Mouse (Mus musculus) CH12.LX (cell line): Measurements from ENCODE around the gene Chmp4b. TPM values are rescaled to one million over a fixed set of nuclear protein-coding genes. Genes with fewer than 3 reads are reported as not detected.
A peak's percentile ranks its signal among the peaks of the same experiment; 100 is the strongest.

Experiments
- DNase-seq: peaks from one replicate; pipeline ENCODE4 v3.0.0-alpha.2; 2013; ENCODE audit errors: extremely low read depth
- H3K27ac ChIP-seq: 2 replicates; pipeline ENCODE4 v1.5.1; 2012; ENCODE audit warnings: low read depth, mild to moderate bottlenecking, control low read depth, moderate library complexity; ENCODE audit not compliant: insufficient read depth
- H3K27me3 ChIP-seq: replicated peaks from 2 replicates; pipeline ENCODE3; 2012; ENCODE audit warnings: inconsistent platforms
- H3K36me3 ChIP-seq, 2 experiments: replicated peaks in 1 of 2; 2 replicates each; pipeline versions ENCODE3 to v1.6.1; 2012; ENCODE audit warnings: inconsistent platforms in 1 of 2, low read length in 1 of 2, mild to moderate bottlenecking in 1 of 2, mixed read lengths in 1 of 2, moderate library complexity in 1 of 2; ENCODE audit not compliant: control insufficient read depth in 1 of 2, insufficient read depth in 1 of 2
- H3K4me1 ChIP-seq, 2 experiments: 2 replicates each; pipeline ENCODE4 v1.6.1; 2012; ENCODE audit warnings: inconsistent platforms in 1 of 2, moderate library complexity in 1 of 2; ENCODE audit not compliant: insufficient read depth in 2 of 2, control insufficient read depth in 1 of 2
- H3K4me2 ChIP-seq: 2 replicates; pipeline ENCODE4 v1.6.1; 2012; ENCODE audit warnings: low read depth, mild to moderate bottlenecking, control low read depth; ENCODE audit not compliant: poor library complexity, insufficient read depth, severe bottlenecking
- H3K4me3 ChIP-seq, 3 experiments: fragments of 150-350 bp in 1 of 3; sonication (generic) in 1 of 3; replicated peaks in 1 of 3; 2 replicates each; pipeline versions ENCODE3 to v1.5.1; 2011 to 2012; ENCODE audit warnings: low read depth in 2 of 3, low read length in 2 of 3, mild to moderate bottlenecking in 2 of 3, moderate library complexity in 2 of 3, control low read depth in 1 of 3, improper control_type of control experiment in 1 of 3, inconsistent platforms in 1 of 3, mixed read lengths in 1 of 3; ENCODE audit not compliant: poor library complexity in 1 of 3
- H3K79me2 ChIP-seq: replicated peaks from 2 replicates; pipeline ENCODE4 v1.6.1; 2012; ENCODE audit warnings: mild to moderate bottlenecking, moderate library complexity; ENCODE audit not compliant: control insufficient read depth, poor library complexity, insufficient read depth, severe bottlenecking; ENCODE audit errors: extremely low read depth
- H3K9ac ChIP-seq: 2 replicates; pipeline ENCODE4 v1.6.1; 2012; ENCODE audit warnings: low read depth, mild to moderate bottlenecking, control low read depth, moderate library complexity; ENCODE audit not compliant: insufficient read depth
- H3K9me3 ChIP-seq: replicated peaks from 2 replicates; pipeline ENCODE3; 2012; ENCODE audit warnings: low read length, inconsistent platforms, mixed read lengths
- BHLHE40 ChIP-seq: IDR thresholded peaks from 2 replicates; pipeline ENCODE4 v1.6.1; 2011; ENCODE audit warnings: mild to moderate bottlenecking, low read depth, low read length, improper control_type of control experiment
- CTCF ChIP-seq, 2 experiments: IDR thresholded peaks in 1 of 2; conservative IDR thresholded peaks in 1 of 2; 2 replicates each; pipeline ENCODE4 v1.5.1; 2011 to 2012; ENCODE audit warnings: low read depth in 2 of 2, low read length in 2 of 2, improper control_type of control experiment in 1 of 2, inconsistent platforms in 1 of 2, mild to moderate bottlenecking in 1 of 2, moderate library complexity in 1 of 2
- EP300 ChIP-seq: IDR thresholded peaks from 2 replicates; pipeline ENCODE4 v1.6.1; 2011; ENCODE audit warnings: low read length, improper control_type of control experiment
- KAT2A ChIP-seq: IDR thresholded peaks from 2 replicates; pipeline ENCODE4 v1.6.1; 2012; ENCODE audit warnings: low read length, improper control_type of control experiment, inconsistent platforms; ENCODE audit not compliant: insufficient replicate concordance
- MAFK ChIP-seq: IDR thresholded peaks from 2 replicates; pipeline ENCODE4 v1.6.1; 2011; ENCODE audit warnings: low read length, improper control_type of control experiment; ENCODE audit not compliant: insufficient replicate concordance
- MXI1 ChIP-seq: IDR thresholded peaks from 2 replicates; pipeline ENCODE4 v1.6.1; 2011; ENCODE audit warnings: mild to moderate bottlenecking, low read depth, low read length, improper control_type of control experiment
- MYC ChIP-seq: IDR thresholded peaks from 2 replicates; pipeline ENCODE4 v1.6.1; 2011; ENCODE audit warnings: low read depth, mild to moderate bottlenecking, improper control_type of control experiment, low read length
- NELFE ChIP-seq: IDR thresholded peaks from 2 replicates; pipeline ENCODE4 v1.6.1; 2011; ENCODE audit warnings: low read depth, low read length, improper control_type of control experiment
- NRF1 ChIP-seq: IDR thresholded peaks from 2 replicates; pipeline ENCODE4 v1.6.1; 2014; ENCODE audit warnings: low read depth, mild to moderate bottlenecking, inconsistent platforms, low read length, improper control_type of control experiment, moderate library complexity
- POLR2A ChIP-seq: IDR thresholded peaks from 2 replicates; pipeline ENCODE4 v1.6.1; 2011; ENCODE audit warnings: low read depth, mild to moderate bottlenecking, improper control_type of control experiment, low read length
- POLR2AphosphoS2 ChIP-seq: IDR thresholded peaks from 2 replicates; pipeline ENCODE4 v1.6.1; 2011; ENCODE audit warnings: low read depth, low read length, improper control_type of control experiment
- RAD21 ChIP-seq: IDR thresholded peaks from 2 replicates; pipeline ENCODE4 v1.6.1; 2011; ENCODE audit warnings: low read depth, mild to moderate bottlenecking, low read length, improper control_type of control experiment, moderate library complexity
- RCOR1 ChIP-seq: conservative IDR thresholded peaks from 2 replicates; pipeline ENCODE4 v1.6.1; 2012; ENCODE audit warnings: low read depth, mild to moderate bottlenecking, inconsistent platforms, low read length, improper control_type of control experiment
- SIN3A ChIP-seq: IDR thresholded peaks from 2 replicates; pipeline ENCODE4 v1.6.1; 2012; ENCODE audit warnings: low read length, improper control_type of control experiment, inconsistent platforms
- UBTF ChIP-seq: IDR thresholded peaks from 2 replicates; pipeline ENCODE4 v1.6.1; 2012; ENCODE audit warnings: low read depth, mild to moderate bottlenecking, inconsistent platforms, low read length, improper control_type of control experiment, moderate library complexity
- ZC3H11A ChIP-seq: IDR thresholded peaks from 2 replicates; pipeline ENCODE4 v1.6.1; 2012; ENCODE audit warnings: low read depth, mild to moderate bottlenecking, inconsistent platforms, low read length, improper control_type of control experiment
- ZMIZ1 ChIP-seq: IDR thresholded peaks from 2 replicates; pipeline ENCODE4 v1.6.1; 2012; ENCODE audit warnings: low read depth, mild to moderate bottlenecking, inconsistent platforms, low read length, improper control_type of control experiment
- ZNF384 ChIP-seq: IDR thresholded peaks from 2 replicates; pipeline ENCODE4 v1.6.1; 2012; ENCODE audit warnings: low read depth, low read length, improper control_type of control experiment, inconsistent platforms
- dilution Hi-C: fragments of 300-500 bp; cut with MboI; formaldehyde crosslinking; loops from 2 replicates; pipeline ENCODE4 v1.14.3; 2020; ENCODE audit warnings: low sequenced_read_pairs; ENCODE audit not compliant: extremely low pct_unique_long_range_greater_than_20kb, extremely low pct_ligation_motif_present
- in situ Hi-C: fragments of 300-500 bp; cut with MboI; formaldehyde crosslinking; loops from 3 replicates; pipeline ENCODE4 v1.14.3; 2019; ENCODE audit warnings: low sequenced_read_pairs, low pct_ligation_motif_present, low pct_unique_long_range_greater_than_20kb, mixed read lengths
- polyA plus RNA-seq: library from polyadenylated mRNA; unstranded; fragments of >175 nt; gene quantifications from 2 replicates; pipeline ENCODE4 v1.2.1, GENCODE M21; 2012; ENCODE audit warnings: low read depth; ENCODE audit not compliant: insufficient read length
- total RNA-seq, 2 experiments: library from RNA; depleted of rRNA; stranded (reverse); fragments of 300-350 nt in 1 of 2; fragments of >200 nt in 1 of 2; gene quantifications; 2 replicates each; pipeline ENCODE4 v1.2.3; 2012 to 2014

Chmp4b gene
- total and polyA plus RNA-seq, 3 experiments, result 105 to 152 (median 113) TPM

DNA sequence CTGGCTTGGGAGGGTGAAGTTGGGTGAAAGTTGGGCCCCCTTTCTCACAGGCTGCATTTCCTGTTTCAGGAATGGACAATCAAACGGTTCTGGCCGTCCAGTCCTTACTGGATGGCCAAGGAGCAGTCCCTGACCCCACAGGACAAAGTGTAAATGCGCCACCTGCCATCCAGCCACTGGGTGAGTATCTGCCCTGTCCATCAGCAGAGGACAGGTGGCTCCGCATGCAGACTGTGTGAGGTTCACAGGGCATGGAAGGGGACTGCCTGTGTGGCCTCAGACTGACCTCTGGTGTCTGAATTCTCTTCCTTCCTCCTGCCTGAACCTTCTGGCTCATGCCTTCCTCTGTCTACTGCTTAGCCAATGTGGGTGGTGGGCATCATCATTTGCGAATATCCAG, 29.8 kb upstream of the Chmp4b start:
- H3K9ac ChIP-seq, result no peak overlapping the region
- no peaks in the 10 kb centered on the region for H3K27me3 ChIP-seq
- no peak for TF ChIP-seq EP300
- no peak for TF ChIP-seq NRF1
- no peak for TF ChIP-seq SIN3A
- dilution Hi-C loops, result no loop called here
- H3K4me2 ChIP-seq, result no peak overlapping the region
- no peak overlapping the region for H3K27ac ChIP-seq
- peaks cover 0 to 32% of the 10 kb centered on the region in 2 experiments for H3K36me3 ChIP-seq
- no peak for DNase-seq
- no peaks in the 10 kb centered on the region for H3K79me2 ChIP-seq
- peaks cover 5% of the 10 kb centered on the region for H3K9me3 ChIP-seq
- no peak overlapping the region for H3K4me3 ChIP-seq
- in situ Hi-C loops, result no loop called here
- H3K4me1 ChIP-seq, result no peaks in the 10 kb centered on the region

DNA sequence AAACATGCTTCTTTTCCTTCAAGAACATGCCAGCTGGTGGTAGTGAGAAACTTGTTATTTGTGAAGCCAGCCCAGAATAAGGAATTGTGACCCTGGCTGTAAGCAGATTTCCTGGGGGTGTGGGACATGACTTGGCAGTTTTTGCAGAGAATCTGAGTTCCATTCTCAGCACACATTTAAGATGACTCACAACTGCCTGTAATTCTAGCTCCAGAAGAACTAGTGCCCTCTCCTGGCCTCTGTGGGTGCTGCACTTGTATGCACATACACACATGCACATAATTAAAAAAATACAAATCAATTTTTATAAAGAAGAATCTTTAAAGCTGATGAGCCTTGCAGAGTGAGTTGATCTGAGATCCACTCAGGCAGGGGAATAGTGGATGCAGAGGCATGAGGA, 27.4 kb upstream of the Chmp4b start:
- Histone ChIP-seq H3K27ac (no peak overlapping the region), H3K79me2 (no peaks in the 10 kb centered on the region), H3K9ac (no peak overlapping the region), H3K4me2 (no peak overlapping the region), H3K9me3 (peaks cover 5% of the 10 kb centered on the region), H3K4me3 (no peak overlapping the region), H3K4me1 (no peaks in the 10 kb centered on the region), H3K27me3 (no peaks in the 10 kb centered on the region), H3K36me3 (peaks cover 0 to 47% of the 10 kb centered on the region in 2 experiments)
- dilution Hi-C loops, result no loop called here
- in situ Hi-C loops, result no loop called here
- no peak for TF ChIP-seq MAFK
- TF ChIP-seq ZC3H11A, result no peak
- no peak for TF ChIP-seq BHLHE40
- TF ChIP-seq CTCF (conservative IDR thresholded peaks at IDR 0.05 in 1 of 2, IDR thresholded peaks at IDR 0.05 in 1 of 2; ENCODE audit: low read depth in 2 of 2, low read length in 2 of 2), result peak in 1 of 2 experiments; percentile 19; a peak in 1 of 4 replicates
- TF ChIP-seq MXI1, result no peak
- no peak for DNase-seq

DNA sequence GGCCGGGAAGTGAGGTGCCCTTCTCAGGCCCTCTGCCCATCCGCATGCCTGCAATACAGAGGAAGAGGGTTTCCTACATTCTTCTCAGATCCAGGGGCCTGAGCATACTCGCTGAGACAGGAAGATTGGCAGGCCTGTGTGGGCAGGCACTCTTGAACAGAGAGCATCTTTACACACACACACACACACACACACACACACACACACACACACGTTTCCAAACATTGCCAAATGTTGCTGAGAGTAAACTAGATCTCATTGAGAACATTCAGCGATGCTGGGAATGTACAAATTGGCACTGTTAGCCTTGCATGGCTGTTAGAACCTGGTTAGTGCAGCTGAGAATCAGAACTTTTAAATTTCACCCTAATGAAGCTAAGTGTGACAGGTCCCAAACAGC, 21.0 kb upstream of the Chmp4b start:
- dilution Hi-C loops (no loop called here), in situ Hi-C loops (no loop called here)
- TF ChIP-seq RAD21 (no peak), NELFE (no peak), UBTF (no peak), ZMIZ1 (no peak), MAFK (no peak), POLR2A (no peak), MYC (no peak), KAT2A (no peak), ZNF384 (no peak), POLR2AphosphoS2 (no peak), MXI1 (no peak), RCOR1 (no peak)
- Histone ChIP-seq H3K9ac (no peak overlapping the region), H3K4me1 (no peaks in the 10 kb centered on the region), H3K4me3 (no peak overlapping the region), H3K27ac (no peak overlapping the region), H3K79me2 (no peaks in the 10 kb centered on the region), H3K36me3 (peaks cover 0 to 65% of the 10 kb centered on the region in 2 experiments), H3K9me3 (no peaks in the 10 kb centered on the region), H3K27me3 (no peaks in the 10 kb centered on the region), H3K4me2 (no peak overlapping the region)
- no peak for DNase-seq
